Mouse (Mus musculus): ENCODE data around the gene Itfg2. TPM values are rescaled to one million over a fixed set of nuclear protein-coding genes. Genes with fewer than 3 reads are reported as not detected.

Itfg2 gene
- total and polyA plus RNA-seq, 3 experiments: 16.6 to 44.8 TPM; not detected in 1

GRCm38 (mm10) chr6:128429300-128429699 lies 4.6 kb upstream of the Itfg2 start:
- peak; percentile 47 for DNase-seq (ENCODE audit: low read depth, low spot score)
- TF ChIP-seq ZMIZ1 (IDR thresholded peaks at IDR 0.05; ENCODE audit: low read depth, low read length) (no peak), MXI1 (IDR thresholded peaks at IDR 0.05; ENCODE audit: low read depth, low read length) (0 out of 2 replicates have a peak, but pooled peaks have one; percentile 38), GABPA (IDR thresholded peaks at IDR 0.05; ENCODE audit: low read depth, low read length) (no peak), EP300 (IDR thresholded peaks at IDR 0.05; ENCODE audit: low read depth in 1 of 2, low read length in 2 of 2) (peak; percentile 51 to 56; a peak in 2 of 4 replicates), POLR2AphosphoS5 (IDR thresholded peaks at IDR 0.05; ENCODE audit: borderline replicate concordance, low read depth, low read length) (no peak), JUND (IDR thresholded peaks at IDR 0.05; ENCODE audit: low read depth, low read length) (no peak), ETS1 (IDR thresholded peaks at IDR 0.05; ENCODE audit: low read depth, low read length) (peak; percentile 60), MYC (IDR thresholded peaks at IDR 0.05; ENCODE audit: low read depth, low read length) (no peak), ELF1 (IDR thresholded peaks at IDR 0.05; ENCODE audit: low read depth, low read length) (no peak), NELFE (IDR thresholded peaks at IDR 0.05; ENCODE audit: low read depth, low read length) (no peak), SIN3A (IDR thresholded peaks at IDR 0.05; ENCODE audit: low read length) (peak; percentile 21; the same call in 1 of the 2 replicates), MAFK (IDR thresholded peaks at IDR 0.05; ENCODE audit: borderline replicate concordance, low read depth, low read length) (no peak), USF2 (IDR thresholded peaks at IDR 0.05; ENCODE audit: borderline replicate concordance in 1 of 2, insufficient read depth in 1 of 2, low read depth in 1 of 2, low read length in 2 of 2) (no peak), POLR2AphosphoS2 (IDR thresholded peaks at IDR 0.05; ENCODE audit: low read length) (no peak), GATA1 (IDR thresholded peaks at IDR 0.05; ENCODE audit: low read depth, low read length) (peak; percentile 65), CHD1 (IDR thresholded peaks at IDR 0.05; ENCODE audit: low read depth, low read length) (no peak), ZNF384 (IDR thresholded peaks at IDR 0.05; ENCODE audit: low read depth, low read length) (peak; percentile 96), MEF2A (IDR thresholded peaks at IDR 0.05; ENCODE audit: extremely low read depth, insufficient replicate concordance, low read depth, low read length, poor library complexity, severe bottlenecking) (no peak), TAL1 (IDR thresholded peaks at IDR 0.05; ENCODE audit: low read length) (no peak), ZC3H11A (IDR thresholded peaks at IDR 0.05; ENCODE audit: low read depth, low read length) (no peak), MAZ (IDR thresholded peaks at IDR 0.05; ENCODE audit: low read depth, low read length) (peak; percentile 65; the same call in 1 of the 2 replicates), CTCF (IDR thresholded peaks at IDR 0.05 in 2 of 3, conservative IDR thresholded peaks at IDR 0.05 in 1 of 3; ENCODE audit: control insufficient read depth in 1 of 3, insufficient read depth in 1 of 3, low read depth in 2 of 3, low read length in 3 of 3, poor library complexity in 1 of 3, severe bottlenecking in 1 of 3) (no peak), HCFC1 (IDR thresholded peaks at IDR 0.05; ENCODE audit: low read depth, low read length) (no peak), RCOR1 (IDR thresholded peaks at IDR 0.05; ENCODE audit: low read depth, low read length) (peak; percentile 43; the same call in 1 of the 2 replicates), UBTF (IDR thresholded peaks at IDR 0.05; ENCODE audit: borderline replicate concordance, insufficient read depth, low read depth, low read length) (no peak), TCF12 (IDR thresholded peaks at IDR 0.05; ENCODE audit: low read depth, low read length) (peak; percentile 63)
- Histone ChIP-seq H3K79me2 (ENCODE audit: control insufficient read depth, insufficient read depth, low read length, poor library complexity) (no peaks in the 10 kb centered on the region; the same call in none of the 2 replicates), H3K27ac (ENCODE audit: control insufficient read depth, low read depth, low read length) (peak overlapping the region; percentile 46), H3K4me3 (ENCODE audit: control insufficient read depth in 1 of 2, insufficient read depth in 1 of 2, low read depth in 2 of 2, low read length in 2 of 2) (no peak overlapping the region), H3K36me3 (ENCODE audit: control insufficient read depth in 1 of 2, insufficient read depth in 2 of 2, low read length in 2 of 2) (peaks cover 21 to 24% of the 10 kb centered on the region in 2 experiments), H3K4me1 (ENCODE audit: control insufficient read depth in 1 of 2, insufficient read depth in 2 of 2, low read length in 2 of 2) (peaks cover 11 to 18% of the 10 kb centered on the region in 2 experiments), H3K27me3 (ENCODE audit: control insufficient read depth in 1 of 2, insufficient read depth in 2 of 2, low read length in 2 of 2) (no peaks in the 10 kb centered on the region), H3K9ac (ENCODE audit: control insufficient read depth, low read depth, low read length, poor library complexity, severe bottlenecking) (no peak overlapping the region), H3K9me3 (replicated peaks; ENCODE audit: insufficient read depth, low read length) (no peaks in the 10 kb centered on the region; the same call in 1 of the 2 replicates)

Data from MEL (cell line).